Mouse (Mus musculus) liver, adult 2 months (tissue): Measurements from ENCODE around the gene Grtp1. TPM values are rescaled to one million over a fixed set of nuclear protein-coding genes. Genes with fewer than 3 reads are reported as not detected.

Experiments used
- DNase-seq: peaks from one replicate; pipeline ENCODE4 v3.0.0-alpha.2; 2011; ENCODE audit warnings: low read depth, low spot score; ENCODE audit errors: extremely low read depth
- H3K27ac ChIP-seq: fragments of 200-500 bp; replicated peaks from 2 replicates; pipeline ENCODE4 v1.5.1; 2012; ENCODE audit warnings: low read depth, mild to moderate bottlenecking, control low read depth, inconsistent platforms, low read length; ENCODE audit not compliant: insufficient read depth
- H3K27me3 ChIP-seq: fragments of 200-500 bp; 2 replicates; pipeline ENCODE4 v1.6.1; 2012; ENCODE audit warnings: mild to moderate bottlenecking, moderate library complexity, low read length, inconsistent platforms; ENCODE audit not compliant: control insufficient read depth, insufficient read depth
- H3K36me3 ChIP-seq: fragments of 200-500 bp; 2 replicates; pipeline ENCODE4 v1.6.1; 2012; ENCODE audit warnings: low read length, inconsistent platforms; ENCODE audit not compliant: control insufficient read depth, insufficient read depth
- H3K4me1 ChIP-seq: fragments of 200-500 bp; 2 replicates; pipeline ENCODE4 v1.6.1; 2011; ENCODE audit warnings: low read length; ENCODE audit not compliant: control insufficient read depth, insufficient read depth
- H3K4me3 ChIP-seq: fragments of 200-500 bp; 2 replicates; pipeline ENCODE4 v1.5.1; 2011; ENCODE audit warnings: low read depth, mild to moderate bottlenecking, control low read depth, low read length, moderate library complexity; ENCODE audit not compliant: insufficient read depth
- H3K79me2 ChIP-seq: fragments of 200-500 bp; 2 replicates; pipeline ENCODE4 v1.6.1; 2012; ENCODE audit warnings: inconsistent platforms, mild to moderate bottlenecking, low read length, moderate library complexity; ENCODE audit not compliant: control insufficient read depth, insufficient read depth
- H3K9ac ChIP-seq: fragments of 200-500 bp; 2 replicates; pipeline ENCODE4 v1.6.1; 2012; ENCODE audit warnings: low read depth, mild to moderate bottlenecking, control low read depth, inconsistent platforms, low read length
- CTCF ChIP-seq: fragments of 200-500 bp; IDR thresholded peaks from 2 replicates; pipeline ENCODE4 v1.5.1; 2011; ENCODE audit warnings: low read depth, low read length, control low read depth
- POLR2A ChIP-seq: fragments of 200-500 bp; IDR thresholded peaks from 2 replicates; pipeline ENCODE4 v1.6.1; 2011; ENCODE audit warnings: low read length, control low read depth; ENCODE audit not compliant: insufficient read depth; ENCODE audit errors: extremely low read depth
- WGBS: fragments of 180-500 bp; shearing (Covaris S2); methylation state at CpG from one replicate; pipeline ENCODE4 v1.1.7; 2018; 5-methylcytosine and 5-hydroxymethylcytosine counted together
- polyA plus RNA-seq: library from polyadenylated mRNA; depleted of rRNA; stranded (reverse); fragments of >200 nt; gene quantifications from 2 replicates; pipeline ENCODE4 v1.2.3, GENCODE M21; 2012
- total RNA-seq: library from RNA; depleted of rRNA; stranded (reverse); fragments of >200 nt; gene quantifications from 2 replicates; pipeline ENCODE4 v1.2.3, GENCODE M21; 2014

Grtp1 gene
- total and polyA plus RNA-seq, 2 experiments, result 25.5 to 30.3 TPM

DNA sequence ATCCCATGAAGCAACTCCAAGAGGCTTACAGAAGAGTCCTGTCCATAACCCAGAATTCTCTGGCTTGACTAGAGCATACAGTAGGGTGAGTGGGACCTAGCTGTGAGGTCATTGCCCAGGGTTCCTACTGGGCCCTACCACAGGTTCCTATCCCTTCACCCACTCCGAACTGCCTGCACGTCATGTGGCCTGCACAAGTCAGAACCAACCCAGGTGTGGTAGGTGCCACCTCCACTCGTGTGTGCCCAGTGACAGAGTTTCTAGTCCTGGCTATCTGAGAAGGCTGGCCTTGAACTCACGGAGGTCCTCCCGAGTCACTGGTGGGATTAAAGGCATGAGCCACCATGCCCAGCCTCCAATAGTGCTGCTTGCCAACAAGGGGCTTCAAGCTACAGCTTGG, 22.3 kb downstream of the Grtp1 start:
- Histone ChIP-seq H3K4me1 (0 out of 2 replicates have a peak, but pooled peaks cover 2% of the 10 kb centered on the region), H3K36me3 (peaks cover 23% of the 10 kb centered on the region), H3K79me2 (no peaks in the 10 kb centered on the region), H3K9ac (no peak overlapping the region), H3K27ac (no peak overlapping the region), H3K4me3 (no peak overlapping the region), H3K27me3 (no peaks in the 10 kb centered on the region)
- TF ChIP-seq POLR2A, result no peak
- no peak for TF ChIP-seq CTCF
- 90% methylated on average over 5 of the region's 5 CpGs for WGBS
- no peak for DNase-seq

DNA sequence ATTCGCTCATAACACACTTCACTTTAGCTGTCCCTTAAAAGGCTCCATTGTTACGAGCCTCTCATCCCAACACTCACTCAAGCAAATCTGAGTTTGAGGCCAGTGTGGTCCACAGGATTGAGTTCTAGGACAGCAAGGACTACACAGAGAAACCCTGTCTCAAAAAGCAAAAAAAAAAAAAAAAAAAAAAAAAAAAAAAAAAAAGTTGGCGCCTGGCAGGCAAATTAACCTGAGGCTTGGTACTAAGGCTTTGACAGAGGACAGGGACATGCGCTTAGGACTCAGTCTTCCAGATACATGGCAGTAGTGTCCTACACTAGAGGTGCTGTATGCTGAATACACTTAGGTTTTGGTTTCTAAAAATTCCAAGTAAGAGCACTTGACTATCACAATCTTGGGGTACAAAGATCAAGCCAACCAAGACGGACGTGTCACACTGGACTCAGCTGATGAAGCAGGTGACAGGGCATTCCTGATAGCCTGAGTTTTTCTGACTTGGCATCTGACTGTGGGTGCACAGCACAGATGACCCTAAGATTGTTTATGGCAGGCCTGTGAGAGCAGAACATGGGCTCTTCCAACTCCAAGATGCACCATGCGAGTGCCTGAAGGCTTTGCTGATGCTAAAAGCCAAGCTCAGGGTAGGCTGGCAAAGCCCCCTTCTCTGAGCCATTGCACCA, 23.1 kb downstream of the Grtp1 start:
- Histone ChIP-seq H3K4me1 (0 out of 2 replicates have a peak, but pooled peaks cover 2% of the 10 kb centered on the region), H3K4me3 (no peak overlapping the region), H3K79me2 (no peaks in the 10 kb centered on the region), H3K9ac (no peak overlapping the region), H3K36me3 (peaks cover 31% of the 10 kb centered on the region), H3K27ac (no peak overlapping the region), H3K27me3 (no peaks in the 10 kb centered on the region)
- no peak for TF ChIP-seq POLR2A
- no peak for TF ChIP-seq CTCF
- 78% methylated on average over 7 of the region's 7 CpGs for WGBS
- DNase-seq, result no peak

DNA sequence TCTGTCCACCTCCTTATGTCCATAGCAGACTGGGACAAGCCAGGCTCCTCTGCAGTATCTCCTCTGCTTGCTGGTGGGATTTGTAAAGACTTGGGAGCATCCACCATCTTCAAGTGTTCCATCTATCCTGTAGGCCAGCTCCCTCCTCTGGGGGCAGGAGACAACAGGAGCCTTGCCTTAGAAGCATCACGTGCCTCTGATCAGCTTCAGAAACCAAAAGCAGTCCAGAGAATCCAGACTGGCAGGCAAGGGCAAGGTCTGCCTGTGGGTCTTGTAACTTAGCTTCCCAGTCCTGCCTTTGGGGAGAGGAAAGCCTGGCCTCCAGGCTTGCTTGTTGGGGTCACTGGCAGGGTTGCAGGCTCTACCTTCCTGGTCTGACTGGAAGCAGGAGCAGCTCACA, 24.8 kb downstream of the Grtp1 start:
- H3K36me3 ChIP-seq, result peaks cover 45% of the 10 kb centered on the region
- DNase-seq, result no peak

DNA sequence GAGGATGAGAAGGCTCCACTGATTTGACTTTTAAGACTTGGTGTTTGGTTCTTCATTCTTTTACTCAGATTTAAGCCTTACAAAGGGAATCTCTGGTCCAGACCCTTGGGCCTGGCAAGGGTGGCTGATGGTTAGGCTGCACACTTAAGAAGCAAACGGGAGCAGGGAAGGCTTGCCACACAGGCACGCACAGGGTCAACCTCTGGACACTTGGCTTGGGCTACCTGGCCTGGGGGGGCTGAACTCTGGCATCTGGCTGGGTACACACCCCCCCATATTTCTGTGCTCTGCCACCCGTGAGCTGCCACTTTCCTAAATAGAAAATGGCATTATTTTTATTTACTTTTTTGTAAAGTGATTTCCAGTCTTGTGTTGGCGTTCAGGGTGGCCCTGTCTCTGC, 25.6 kb downstream of the Grtp1 start:
- Histone ChIP-seq H3K27me3 (no peaks in the 10 kb centered on the region), H3K4me1 (no peaks in the 10 kb centered on the region), H3K9ac (no peak overlapping the region), H3K36me3 (peaks cover 51% of the 10 kb centered on the region), H3K79me2 (no peaks in the 10 kb centered on the region), H3K4me3 (no peak overlapping the region), H3K27ac (no peak overlapping the region)
- 56% methylated on average over 4 of the region's 4 CpGs for WGBS
- TF ChIP-seq CTCF (no peak), POLR2A (no peak)
- DNase-seq, result no peak

More for the DNA sequence above, 24.8 kb downstream of the Grtp1 start:
- no peak overlapping the region for H3K4me3 ChIP-seq
- no peaks in the 10 kb centered on the region for H3K27me3 ChIP-seq
- H3K4me1 ChIP-seq, result no peaks in the 10 kb centered on the region
- H3K9ac ChIP-seq, result no peak overlapping the region
- no peak overlapping the region for H3K27ac ChIP-seq
- no peaks in the 10 kb centered on the region for H3K79me2 ChIP-seq
- TF ChIP-seq POLR2A, result no peak
- no peak for TF ChIP-seq CTCF
- 100% methylated on average over 1 of the region's 1 CpGs for WGBS

DNA sequence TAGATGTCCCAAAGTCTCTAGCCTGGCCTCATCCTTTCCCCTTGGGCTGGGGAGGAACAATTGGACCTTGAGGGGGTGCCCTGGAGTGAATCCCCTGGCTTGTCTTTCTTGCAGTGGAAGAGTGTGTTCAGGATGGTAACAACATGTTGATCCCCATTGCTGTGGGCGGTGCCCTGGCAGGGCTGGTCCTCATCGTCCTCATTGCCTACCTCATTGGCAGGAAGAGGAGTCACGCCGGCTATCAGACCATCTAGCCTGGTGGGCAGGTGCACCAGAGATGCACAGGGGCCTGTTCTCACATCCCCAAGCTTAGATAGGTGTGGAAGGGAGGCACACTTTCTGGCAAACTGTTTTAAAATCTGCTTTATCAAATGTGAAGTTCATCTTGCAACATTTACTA, 26.1 kb downstream of the Grtp1 start:
- no peak overlapping the region for H3K27ac ChIP-seq
- H3K36me3 ChIP-seq, result peaks cover 55% of the 10 kb centered on the region
- DNase-seq, result no peak
- H3K79me2 ChIP-seq, result no peaks in the 10 kb centered on the region
- H3K9ac ChIP-seq, result no peak overlapping the region
- H3K27me3 ChIP-seq, result no peaks in the 10 kb centered on the region
- TF ChIP-seq POLR2A, result no peak
- no peak for TF ChIP-seq CTCF
- WGBS, result 61% methylated on average over 4 of the region's 4 CpGs
- H3K4me1 ChIP-seq, result no peaks in the 10 kb centered on the region
- no peak overlapping the region for H3K4me3 ChIP-seq

DNA sequence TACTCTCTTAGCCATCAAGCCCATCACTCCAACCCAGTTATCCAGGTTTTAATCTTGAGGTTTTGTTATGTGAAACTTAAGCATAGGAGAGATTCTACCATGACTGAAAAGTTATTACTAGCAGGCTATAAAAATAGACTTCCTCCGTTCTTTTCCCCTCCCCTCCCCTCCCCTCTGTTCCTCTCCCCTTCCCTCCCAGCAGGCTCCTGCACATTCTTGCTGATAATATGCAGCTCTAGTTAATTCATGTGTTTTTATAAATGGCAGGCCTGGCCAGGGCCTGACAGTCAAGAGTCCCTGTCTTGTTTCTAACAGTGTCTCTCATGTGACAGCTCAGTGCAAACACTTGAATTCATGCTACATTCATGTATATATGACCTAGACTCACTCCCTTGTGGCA, 29.9 kb downstream of the Grtp1 start:
- no peak for DNase-seq
- 67% methylated on average over 1 of the region's 1 CpGs for WGBS
- TF ChIP-seq POLR2A (no peak), CTCF (no peak)
- no peak overlapping the region for H3K9ac ChIP-seq
- no peaks in the 10 kb centered on the region for H3K4me1 ChIP-seq
- H3K27ac ChIP-seq, result no peak overlapping the region
- H3K27me3 ChIP-seq, result no peaks in the 10 kb centered on the region
- H3K79me2 ChIP-seq, result peaks cover 4% of the 10 kb centered on the region
- H3K36me3 ChIP-seq, result peaks cover 81% of the 10 kb centered on the region
- no peak overlapping the region for H3K4me3 ChIP-seq
